Comparison of ENCODE assay signal across 8 mouse cellular contexts in the genomic region with DNA sequence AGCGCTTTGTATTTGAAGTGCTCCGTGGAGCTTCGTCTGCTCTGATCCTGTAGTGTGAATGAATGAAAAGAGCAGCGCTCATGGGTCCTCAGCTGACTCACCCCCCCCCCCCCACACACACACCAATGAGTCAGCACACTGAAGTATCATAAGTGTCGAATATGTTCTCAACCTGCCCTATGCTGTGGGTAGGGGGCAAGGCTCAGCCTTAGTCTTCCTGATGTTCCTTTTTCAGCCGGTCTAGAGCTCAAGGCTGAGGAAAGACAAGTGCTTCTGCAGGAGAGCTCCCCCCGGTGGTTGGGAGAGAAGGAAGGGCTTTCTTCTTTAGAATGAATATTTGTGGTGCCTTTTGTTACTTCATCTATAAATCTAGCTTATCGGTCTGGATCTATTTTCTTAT. TPM values are rescaled to one million over a fixed set of nuclear protein-coding genes. Genes with fewer than 3 reads are reported as not detected.
DNase-seq lines count a peak whose midpoint lies in the region; ATAC-seq lines count a peak whose summit lies in the region.

No protein-coding gene starts in this region.

- no peak for ATAC-seq in activated CD4-positive, CD25-positive, alpha-beta regulatory T cell, adult 4 months

- DNase-seq in cerebellum, postnatal 10 days, result peak; percentile 37 to 48
- DNase-seq in cerebellum, adult 18-20 months, result no peak
- peak; percentile 42 to 51 for DNase-seq in right cerebral cortex, adult 2 months (ENCODE audit: low spot score in 2 of 2)
- no peak for DNase-seq in right cerebral cortex, postnatal 4 days
- DNase-seq in induced T-regulatory cell, adult 2 months (ENCODE audit: low read depth), result peak; percentile 1
- DNase-seq in lung, adult 18-20 months, result peak; percentile 33 to 47
- DNase-seq in spleen, postnatal 36 days (ENCODE audit: low spot score in 2 of 2), result no peak

RNA-seq across cellular contexts. Expression of a gene that starts 1.1 kb away (rescaled TPM):
- polyA plus RNA-seq in activated CD4-positive, CD25-positive, alpha-beta regulatory T cell, adult 4 months (2017; shearing (Covaris generic)), result not detected

Comparison
In these comparisons a context has a peak if more than half of its experiments do, and no peak if none do; other contexts are left out.
1. DNase-seq: peak in cerebellum, postnatal 10 days (2 of 2), right cerebral cortex, adult 2 months (2 of 2), induced T-regulatory cell, adult 2 months (single experiment) and lung, adult 18-20 months (2 of 2); none in cerebellum, adult 18-20 months (0 of 2), right cerebral cortex, postnatal 4 days (single experiment) and spleen, postnatal 36 days (0 of 2).